Mouse (Mus musculus) megakaryocyte, embryonic 14.5 days (primary cell): Measurements from ENCODE around the gene Ndufs1. TPM values are rescaled to one million over a fixed set of nuclear protein-coding genes. Genes with fewer than 3 reads are reported as not detected.
A peak's percentile ranks its signal among the peaks of the same experiment; 100 is the strongest.

Experiments used
- H3K27me3 ChIP-seq: replicated peaks from 2 replicates; pipeline ENCODE3; 2012; ENCODE audit warnings: inconsistent platforms
- H3K36me3 ChIP-seq: replicated peaks from 2 replicates; pipeline ENCODE3; 2012; ENCODE audit warnings: low read length, inconsistent platforms, mixed read lengths
- H3K4me1 ChIP-seq: 2 replicates; pipeline ENCODE4 v1.6.1; 2012; ENCODE audit warnings: inconsistent platforms
- H3K4me3 ChIP-seq: replicated peaks from 2 replicates; pipeline ENCODE3; 2012; ENCODE audit warnings: moderate library complexity, mild to moderate bottlenecking, inconsistent platforms
- H3K9me3 ChIP-seq: 2 replicates; pipeline ENCODE4 v1.6.1; 2012; ENCODE audit warnings: inconsistent platforms
- FLI1 ChIP-seq: IDR thresholded peaks from 2 replicates; pipeline ENCODE4 v1.6.1; 2012; ENCODE audit warnings: low read length, inconsistent platforms, mixed read lengths
- GATA1 ChIP-seq: IDR thresholded peaks from 3 replicates; pipeline ENCODE4 v1.6.1; 2012; ENCODE audit warnings: mixed read lengths, low read length, inconsistent platforms, borderline replicate concordance
- polyA plus RNA-seq: library from polyadenylated mRNA; stranded (reverse); fragments of >175 nt; gene quantifications from 2 replicates; pipeline ENCODE4 v1.2.3, GENCODE M21; 2012; ENCODE audit warnings: low replicate concordance; ENCODE audit not compliant: insufficient read depth

The Ndufs1 gene
- polyA plus RNA-seq: 1.5 and 10.8 TPM in 2 replicates

DNA sequence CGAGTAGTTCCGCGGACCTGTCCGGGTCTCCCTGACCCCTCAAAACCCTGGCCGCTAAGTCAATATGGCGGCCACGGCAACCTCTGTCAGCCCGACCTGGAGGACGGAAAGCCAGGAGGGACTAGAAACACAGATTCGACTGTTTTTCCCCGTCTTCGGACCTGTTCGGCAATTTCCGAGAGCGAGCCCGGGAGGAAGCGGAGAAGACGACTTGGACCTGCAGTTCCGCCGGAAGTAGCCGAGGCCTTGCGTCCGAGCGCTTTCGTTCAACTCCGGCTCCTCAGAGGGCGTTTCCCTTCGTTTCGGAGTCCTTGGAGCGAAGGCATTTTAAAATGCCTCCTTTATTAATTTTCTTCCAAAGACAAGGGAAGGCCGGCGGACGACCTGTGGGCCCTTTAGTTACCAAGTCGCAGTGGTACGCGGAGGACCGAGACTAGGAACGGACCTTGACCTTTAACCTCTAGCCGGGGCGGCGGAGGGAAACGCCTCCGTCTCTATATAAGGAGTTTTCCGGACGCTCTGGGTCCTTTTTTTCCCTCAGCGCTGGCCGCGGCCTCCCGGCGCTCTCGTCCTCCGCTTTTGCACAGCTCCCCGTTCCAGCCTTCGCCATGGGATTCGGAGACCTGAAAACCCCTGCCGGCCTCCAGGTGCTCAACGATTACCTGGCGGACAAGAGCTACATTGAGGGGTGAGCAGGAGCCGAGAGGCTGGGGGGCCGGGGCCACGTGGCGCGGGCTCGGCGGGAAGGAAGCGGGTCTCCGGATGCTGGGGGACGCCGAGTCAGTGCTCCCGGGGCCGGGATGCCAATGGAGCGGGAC, at the start of gene Ndufs1, which contains the start of gene Eef1b2:
Gene Ndufs1, minus strand, starts transcription at position 230 of the 818 bp plus-strand sequence.
Gene Eef1b2, plus strand, starts transcription at position 222 of the 818 bp plus-strand sequence.
- H3K4me1 ChIP-seq: peaks cover 36% of the 10 kb centered on the region
- H3K36me3 ChIP-seq: peaks cover 38% of the 10 kb centered on the region
- no peaks in the 10 kb centered on the region for H3K9me3 ChIP-seq
- no peaks in the 10 kb centered on the region for H3K27me3 ChIP-seq
- peak within 1 kb of the TSS; percentile 92 for H3K4me3 ChIP-seq
- TF ChIP-seq FLI1: no peak
- TF ChIP-seq GATA1: no peak

DNA sequence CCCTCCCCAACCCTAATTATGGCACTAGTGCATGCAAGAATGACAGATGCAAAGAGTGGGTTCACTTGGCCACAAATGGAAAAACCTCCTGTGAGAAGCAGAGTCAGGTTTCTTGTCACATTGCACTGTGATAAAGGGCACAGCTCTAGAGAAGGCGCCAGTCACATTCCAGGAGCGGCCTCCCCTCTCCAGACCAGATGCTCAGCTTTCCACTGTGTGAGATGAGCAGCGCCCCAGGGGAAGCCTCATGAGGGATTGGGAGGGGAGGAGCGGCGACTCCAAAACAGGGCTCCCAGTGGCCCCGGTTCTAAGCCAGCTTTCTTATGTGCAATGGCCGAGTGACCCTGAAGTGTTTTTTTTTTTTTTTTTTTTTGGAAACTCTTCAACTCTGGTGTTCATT, 49.3 kb upstream of the Ndufs1 start:
- Histone ChIP-seq H3K36me3 (no peaks in the 10 kb centered on the region), H3K4me3 (no peak overlapping the region), H3K27me3 (peaks cover 1% of the 10 kb centered on the region), H3K4me1 (no peaks in the 10 kb centered on the region), H3K9me3 (peaks cover 4% of the 10 kb centered on the region; the same call in 1 of the 2 replicates)
- TF ChIP-seq GATA1 (no peak), FLI1 (no peak)

DNA sequence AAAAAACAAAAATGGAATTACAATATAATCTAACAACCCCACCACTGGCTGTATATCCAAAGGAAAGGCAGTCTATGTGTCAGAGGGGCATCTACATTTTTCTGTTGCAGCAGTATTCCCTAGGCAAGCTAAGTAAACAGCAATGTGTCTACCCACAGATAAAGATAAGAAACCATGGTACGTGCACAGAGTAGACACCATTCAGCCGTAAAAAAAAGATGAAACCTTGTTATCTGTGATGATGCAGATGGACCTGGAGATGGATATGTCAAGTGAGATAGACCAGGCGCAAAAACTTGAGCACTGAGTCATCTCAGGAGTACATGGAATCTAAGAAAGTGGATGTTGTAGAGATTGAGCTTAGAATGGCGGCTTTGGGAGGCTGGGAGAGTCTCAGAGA, 48.4 kb upstream of the Ndufs1 start:
- peaks cover 4% of the 10 kb centered on the region; the same call in 1 of the 2 replicates for H3K9me3 ChIP-seq
- TF ChIP-seq GATA1 (no peak), FLI1 (no peak)
- no peak overlapping the region for H3K4me3 ChIP-seq
- no peaks in the 10 kb centered on the region for H3K36me3 ChIP-seq
- peaks cover 1% of the 10 kb centered on the region for H3K27me3 ChIP-seq
- H3K4me1 ChIP-seq: no peaks in the 10 kb centered on the region

- TF ChIP-seq FLI1 (no peak), GATA1 (no peak)
- Histone ChIP-seq H3K27me3 (peaks cover 12% of the 10 kb centered on the region), H3K9me3 (peaks cover 14% of the 10 kb centered on the region), H3K36me3 (no peaks in the 10 kb centered on the region), H3K4me3 (no peak overlapping the region), H3K4me1 (no peaks in the 10 kb centered on the region)
Measured at GRCm38 (mm10) chr1:63219277-63219676, 42.6 kb upstream of the Ndufs1 start.

- Histone ChIP-seq H3K27me3 (peaks cover 19% of the 10 kb centered on the region), H3K4me3 (no peak overlapping the region), H3K9me3 (peaks cover 10% of the 10 kb centered on the region), H3K36me3 (no peaks in the 10 kb centered on the region), H3K4me1 (no peaks in the 10 kb centered on the region)
- no peak for TF ChIP-seq FLI1
- TF ChIP-seq GATA1: no peak
Measured at GRCm38 (mm10) chr1:63214631-63215030, 38.0 kb upstream of the Ndufs1 start.

DNA sequence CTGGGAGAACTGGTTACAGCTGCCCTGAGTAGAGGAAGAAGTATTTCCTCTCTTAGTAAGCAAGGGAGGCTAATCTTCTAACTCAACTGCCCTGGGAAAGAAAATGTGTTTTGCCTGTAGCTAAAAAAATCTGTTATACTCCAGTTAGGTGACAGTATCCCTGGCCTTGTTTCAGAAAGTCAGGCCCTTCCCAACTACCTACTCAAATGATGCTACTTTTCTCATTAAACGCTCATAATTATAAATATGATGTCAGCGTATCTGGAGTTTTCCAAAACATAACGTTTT, 37.6 kb upstream of the Ndufs1 start, which contains the start of gene Gpr1:
Gene Gpr1, minus strand, starts transcription at position 273 of the 288 bp plus-strand sequence.
- Histone ChIP-seq H3K27me3 (peaks cover 19% of the 10 kb centered on the region), H3K36me3 (no peaks in the 10 kb centered on the region), H3K4me3 (no peak within 1 kb of the TSS), H3K4me1 (no peaks in the 10 kb centered on the region), H3K9me3 (peaks cover 7% of the 10 kb centered on the region)
- TF ChIP-seq FLI1: no peak
- no peak for TF ChIP-seq GATA1

- peaks cover 19% of the 10 kb centered on the region for H3K27me3 ChIP-seq
- H3K9me3 ChIP-seq: 0 out of 2 replicates have a peak, but pooled peaks cover 2% of the 10 kb centered on the region
- no peaks in the 10 kb centered on the region for H3K36me3 ChIP-seq
- no peak overlapping the region for H3K4me3 ChIP-seq
- TF ChIP-seq FLI1 (no peak), GATA1 (no peak)
- H3K4me1 ChIP-seq: no peaks in the 10 kb centered on the region
Measured at GRCm38 (mm10) chr1:63213478-63214270, 37.0 kb upstream of the Ndufs1 start.

DNA sequence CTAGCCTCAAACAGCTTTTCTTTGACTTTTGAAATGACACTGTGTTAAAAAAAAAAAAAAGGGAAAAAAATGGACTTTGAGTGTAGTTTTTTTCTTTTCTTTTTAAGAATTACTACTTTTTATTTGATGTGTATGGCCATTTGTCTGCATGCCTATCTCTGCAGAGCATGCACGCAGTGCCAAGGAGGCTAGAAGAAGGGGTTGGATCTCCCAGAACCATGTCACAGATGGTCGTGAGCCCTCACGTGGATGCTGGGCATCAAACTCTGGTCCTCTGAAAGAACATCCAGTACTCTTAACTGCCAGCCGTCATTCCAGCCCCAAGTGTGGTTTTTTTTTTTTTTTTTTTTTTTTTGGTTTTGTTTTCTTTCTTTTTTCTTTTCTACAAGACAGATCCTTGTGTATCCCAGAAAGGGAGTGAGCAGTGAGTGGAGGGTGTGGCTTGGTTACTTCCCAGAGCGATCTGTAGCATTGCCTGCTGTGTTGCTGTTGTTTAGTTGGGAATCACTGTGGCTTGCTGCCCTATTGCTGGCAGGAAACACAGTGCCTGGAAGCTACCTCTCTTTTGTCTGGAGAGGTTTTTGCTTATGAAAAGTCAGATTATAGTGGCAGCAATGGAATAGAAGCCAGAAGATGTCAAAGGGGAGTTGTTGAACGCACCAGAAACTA, 33.4 kb upstream of the Ndufs1 start:
- TF ChIP-seq FLI1 (no peak), GATA1 (no peak)
- Histone ChIP-seq H3K36me3 (no peaks in the 10 kb centered on the region), H3K27me3 (peaks cover 15% of the 10 kb centered on the region), H3K4me1 (no peaks in the 10 kb centered on the region), H3K4me3 (no peak overlapping the region), H3K9me3 (no peaks in the 10 kb centered on the region)

DNA sequence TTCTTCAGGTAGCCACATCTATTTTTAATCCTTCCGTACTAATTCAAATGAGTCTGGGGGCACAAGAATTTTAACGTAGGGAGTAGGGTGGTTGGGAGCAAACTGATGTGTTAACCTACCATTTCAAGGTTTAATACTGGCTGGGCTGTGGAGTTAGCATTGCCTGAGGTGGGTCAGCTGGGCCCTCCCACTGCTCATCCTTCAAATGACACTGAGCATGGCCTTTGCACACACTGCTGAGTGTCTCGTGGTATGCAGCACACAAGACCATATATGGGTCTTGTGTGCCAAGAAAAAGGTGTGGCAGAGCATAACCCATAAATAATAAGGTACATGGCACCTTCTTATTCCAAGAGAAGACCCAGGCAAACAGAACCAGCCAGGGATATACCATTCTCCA, 31.0 kb upstream of the Ndufs1 start:
- no peaks in the 10 kb centered on the region for H3K36me3 ChIP-seq
- H3K27me3 ChIP-seq: peaks cover 5% of the 10 kb centered on the region
- H3K4me1 ChIP-seq: peaks cover 6% of the 10 kb centered on the region
- TF ChIP-seq FLI1 (no peak), GATA1 (no peak)
- no peaks in the 10 kb centered on the region for H3K9me3 ChIP-seq
- H3K4me3 ChIP-seq: no peak overlapping the region
